Mouse (Mus musculus): ENCODE measurements at regions not wholly inside any gene's neighbourhood (a gene's known extent, or its start where the extent isn't known, plus 50 kb on each side); places are given as distances from the start of the nearest gene placed in this dataset.
"Not testable (repeated sequence)": the region's sequence is repeated elsewhere in the genome, so short reads cannot be mapped to it uniquely, and the experiment has no call there.

DNA sequence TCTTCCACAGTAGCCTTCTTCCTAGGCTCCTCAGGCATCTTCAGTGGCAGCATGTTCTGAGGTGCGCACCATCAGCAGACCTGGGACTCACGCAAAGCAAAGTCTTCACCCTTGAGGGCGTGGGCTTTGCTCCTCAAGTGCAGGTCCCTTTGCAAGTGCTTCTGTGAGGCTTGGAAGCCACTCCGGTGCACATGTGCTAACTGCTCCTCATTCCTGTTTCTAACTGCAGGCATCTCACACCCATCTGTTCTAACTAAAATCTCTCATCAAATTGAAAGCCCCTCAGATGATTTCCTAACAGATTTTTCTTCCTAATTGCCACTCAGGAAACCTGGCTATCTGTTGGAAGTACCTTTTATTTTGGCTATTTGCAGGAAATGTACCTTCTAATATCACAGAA lies 278.9 kb downstream of the Med10 start:
- 84% methylated on average over 4 of the region's 4 CpGs for WGBS
- H3K9me3 ChIP-seq (ENCODE audit: control insufficient read depth, low read depth, low read length): no peaks in the 10 kb centered on the region
- H3K27me3 ChIP-seq (ENCODE audit: control insufficient read depth, insufficient read depth, low read length): no peaks in the 10 kb centered on the region
- H3K4me2 ChIP-seq (replicated peaks; ENCODE audit: low read depth, low read length): no peak overlapping the region
- H3K4me3 ChIP-seq (ENCODE audit: low read depth, low read length): no peak overlapping the region
- H3K4me1 ChIP-seq (ENCODE audit: control insufficient read depth, insufficient read depth, low read length): no peaks in the 10 kb centered on the region
- H3K36me3 ChIP-seq (ENCODE audit: control insufficient read depth, insufficient read depth, low read length): no peaks in the 10 kb centered on the region
- H3K27ac ChIP-seq (ENCODE audit: low read length): no peak overlapping the region
- no peak overlapping the region for H3K9ac ChIP-seq (replicated peaks; ENCODE audit: low read depth, low read length)
- no peak for ATAC-seq (ENCODE audit: insufficient number of reproducible peaks, insufficient read depth, low FRiP score, low read depth)

DNA sequence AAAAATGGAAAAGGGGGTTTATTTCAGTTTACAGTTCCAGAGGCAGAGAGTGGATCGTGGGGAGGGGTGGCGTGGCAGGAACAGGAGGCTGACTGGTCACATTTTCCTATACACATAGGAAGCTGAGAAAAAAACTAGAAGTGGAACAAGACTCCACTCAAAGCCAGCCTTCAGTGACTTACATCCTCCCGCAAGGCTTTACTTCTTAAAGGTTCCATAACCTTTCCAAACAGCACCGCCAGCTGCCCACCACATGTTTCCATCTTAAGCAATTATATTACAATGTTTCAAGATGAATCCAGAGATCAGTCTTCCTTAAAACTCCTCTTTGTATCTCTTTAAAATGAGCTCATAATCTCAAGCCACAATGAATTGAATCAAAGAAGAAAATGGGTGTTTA lies 290.7 kb downstream of the Med10 start:
- no peaks in the 10 kb centered on the region for H3K4me1 ChIP-seq (ENCODE audit: control insufficient read depth, insufficient read depth, low read length)
- H3K9ac ChIP-seq (replicated peaks; ENCODE audit: low read depth, low read length): no peak overlapping the region
- H3K36me3 ChIP-seq (ENCODE audit: control insufficient read depth, insufficient read depth, low read length): no peaks in the 10 kb centered on the region
- H3K9me3 ChIP-seq (ENCODE audit: control insufficient read depth, low read depth, low read length): no peaks in the 10 kb centered on the region
- no peak overlapping the region for H3K4me2 ChIP-seq (replicated peaks; ENCODE audit: low read depth, low read length)
- no peak overlapping the region for H3K27ac ChIP-seq (ENCODE audit: low read length)
- WGBS: 52% methylated on average over 4 of the region's 4 CpGs
- no peak overlapping the region for H3K4me3 ChIP-seq (ENCODE audit: low read depth, low read length)
- no peaks in the 10 kb centered on the region for H3K27me3 ChIP-seq (ENCODE audit: control insufficient read depth, insufficient read depth, low read length)
- no peak for ATAC-seq (ENCODE audit: insufficient number of reproducible peaks, insufficient read depth, low FRiP score, low read depth)

GRCm38 (mm10) chr13:70093970-70094369 lies 291.8 kb downstream of the Med10 start:
- Histone ChIP-seq H3K4me1 (ENCODE audit: control insufficient read depth, insufficient read depth, low read length) (no peaks in the 10 kb centered on the region), H3K27me3 (ENCODE audit: control insufficient read depth, insufficient read depth, low read length) (no peaks in the 10 kb centered on the region)
- ATAC-seq (ENCODE audit: insufficient number of reproducible peaks, insufficient read depth, low FRiP score, low read depth): no peak

DNA sequence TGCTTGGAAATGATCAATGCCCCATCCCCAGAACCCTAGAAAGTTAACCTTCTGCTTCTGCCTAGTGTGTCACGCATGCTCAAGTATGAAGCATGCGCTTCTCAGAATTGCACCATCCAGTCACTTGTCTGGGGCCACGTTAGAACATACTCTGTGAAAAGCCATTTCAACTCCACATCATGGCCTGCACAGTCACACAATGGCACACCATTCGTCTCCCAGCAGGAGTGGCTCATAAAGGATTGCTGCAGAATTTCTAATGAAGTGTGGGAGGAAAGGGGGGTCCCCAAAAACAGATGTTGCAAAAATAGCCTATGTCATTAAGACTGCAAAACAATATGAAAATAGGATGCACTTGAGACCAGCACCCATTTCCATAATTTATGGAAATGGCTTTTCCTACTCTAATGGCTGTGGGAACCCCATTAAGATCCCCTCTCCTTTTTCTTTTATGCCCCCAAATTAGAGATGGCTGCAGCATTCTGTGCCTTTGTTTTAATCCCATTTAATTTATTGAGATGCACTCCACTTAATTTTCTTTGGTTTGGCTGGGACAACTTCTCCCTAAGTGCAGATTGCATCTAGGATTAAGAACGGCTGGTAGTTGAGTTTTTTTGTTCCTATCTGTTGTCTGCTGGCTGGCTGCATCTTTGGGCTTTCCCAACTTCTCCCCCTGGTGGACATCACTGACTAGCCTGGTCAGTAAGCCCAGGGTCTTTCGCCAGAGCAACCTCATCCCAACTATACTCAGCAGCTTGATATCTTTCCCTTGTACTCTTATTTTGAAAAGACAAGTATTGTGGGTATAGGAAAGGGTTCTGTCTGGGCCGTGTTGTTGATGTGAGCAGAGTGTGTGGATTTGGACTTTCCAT lies 294.5 kb downstream of the Med10 start:
- Histone ChIP-seq H3K36me3 (ENCODE audit: control insufficient read depth, insufficient read depth, low read length) (no peaks in the 10 kb centered on the region), H3K4me3 (ENCODE audit: low read depth, low read length) (no peak overlapping the region), H3K4me1 (ENCODE audit: control insufficient read depth, insufficient read depth, low read length) (no peaks in the 10 kb centered on the region)

More at GRCm38 (mm10) chr13:70093970-70094369, 291.8 kb downstream of the Med10 start:
- Histone ChIP-seq H3K9me3 (ENCODE audit: control insufficient read depth, low read depth, low read length) (no peaks in the 10 kb centered on the region), H3K36me3 (ENCODE audit: control insufficient read depth, insufficient read depth, low read length) (no peaks in the 10 kb centered on the region), H3K4me3 (ENCODE audit: low read depth, low read length) (no peak overlapping the region), H3K27ac (ENCODE audit: low read length) (no peak overlapping the region), H3K9ac (replicated peaks; ENCODE audit: low read depth, low read length) (no peak overlapping the region), H3K4me2 (replicated peaks; ENCODE audit: low read depth, low read length) (no peak overlapping the region)
- WGBS: 64% methylated on average over 2 of the region's 2 CpGs

DNA sequence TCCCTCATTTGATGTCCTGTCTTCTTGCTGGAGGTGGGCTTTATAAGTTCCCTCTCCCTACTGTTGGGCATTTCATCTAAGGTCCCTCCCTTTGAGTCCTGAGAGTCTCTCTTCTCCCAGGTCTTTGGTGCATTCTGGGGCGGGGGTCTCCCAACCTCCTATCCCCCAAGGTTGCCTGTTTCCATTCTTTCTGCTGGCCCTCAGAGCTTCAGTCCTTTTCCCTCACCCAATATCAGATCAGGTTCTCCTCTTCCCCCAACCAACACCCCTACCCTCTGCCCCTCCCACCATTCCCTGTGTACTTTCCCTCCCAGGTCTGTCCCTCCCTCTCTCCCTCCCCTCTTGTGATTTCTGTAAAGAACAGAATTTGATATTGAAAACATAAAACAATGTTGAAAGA lies 297.9 kb downstream of the Med10 start:
- H3K9ac ChIP-seq (replicated peaks; ENCODE audit: low read depth, low read length); H3K27me3 ChIP-seq (ENCODE audit: control insufficient read depth, insufficient read depth, low read length); H3K9me3 ChIP-seq (ENCODE audit: control insufficient read depth, low read depth, low read length); H3K4me2 ChIP-seq (replicated peaks; ENCODE audit: low read depth, low read length); H3K27ac ChIP-seq (ENCODE audit: low read length); H3K36me3 ChIP-seq (ENCODE audit: control insufficient read depth, insufficient read depth, low read length); H3K4me3 ChIP-seq (ENCODE audit: low read depth, low read length); H3K4me1 ChIP-seq (ENCODE audit: control insufficient read depth, insufficient read depth, low read length); ATAC-seq (ENCODE audit: insufficient number of reproducible peaks, insufficient read depth, low FRiP score, low read depth): not testable (repeated sequence)
- 73% methylated on average over 1 of the region's 1 CpGs for WGBS

More for the DNA sequence above, 294.5 kb downstream of the Med10 start:
- no peak for ATAC-seq (ENCODE audit: insufficient number of reproducible peaks, insufficient read depth, low FRiP score, low read depth)
- Histone ChIP-seq H3K27me3 (ENCODE audit: control insufficient read depth, insufficient read depth, low read length) (no peaks in the 10 kb centered on the region), H3K9me3 (ENCODE audit: control insufficient read depth, low read depth, low read length) (no peaks in the 10 kb centered on the region), H3K27ac (ENCODE audit: low read length) (no peak overlapping the region), H3K4me2 (replicated peaks; ENCODE audit: low read depth, low read length) (no peak overlapping the region), H3K9ac (replicated peaks; ENCODE audit: low read depth, low read length) (no peak overlapping the region)
- 70% methylated on average over 7 of the region's 7 CpGs for WGBS

DNA sequence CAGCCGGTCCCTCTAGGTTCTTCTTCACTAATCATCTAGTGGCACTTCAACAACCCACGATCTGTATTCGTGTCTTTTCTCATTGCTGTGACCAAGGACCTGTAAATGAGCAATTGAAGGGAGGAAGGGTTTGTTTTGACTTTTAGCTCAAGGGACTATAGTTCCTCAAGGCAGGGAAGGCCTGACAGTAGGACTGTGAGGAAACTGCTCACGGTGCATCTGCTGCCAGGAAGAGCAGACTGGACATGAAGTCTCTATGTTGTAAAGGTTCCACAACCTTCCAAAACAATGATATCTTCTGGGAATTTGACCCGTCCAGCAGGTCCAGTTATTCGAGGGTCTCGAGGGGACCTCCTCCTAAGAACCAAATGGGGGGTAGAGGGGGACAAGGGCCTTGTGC lies 300.8 kb downstream of the Med10 start:
- H3K9me3 ChIP-seq (ENCODE audit: control insufficient read depth, low read depth, low read length): no peaks in the 10 kb centered on the region
- H3K27me3 ChIP-seq (ENCODE audit: control insufficient read depth, insufficient read depth, low read length): no peaks in the 10 kb centered on the region
- no peaks in the 10 kb centered on the region for H3K4me1 ChIP-seq (ENCODE audit: control insufficient read depth, insufficient read depth, low read length)
- no peak overlapping the region for H3K9ac ChIP-seq (replicated peaks; ENCODE audit: low read depth, low read length)
- no peaks in the 10 kb centered on the region for H3K36me3 ChIP-seq (ENCODE audit: control insufficient read depth, insufficient read depth, low read length)
- no peak overlapping the region for H3K4me2 ChIP-seq (replicated peaks; ENCODE audit: low read depth, low read length)
- H3K4me3 ChIP-seq (ENCODE audit: low read depth, low read length): no peak overlapping the region
- no peak for ATAC-seq (ENCODE audit: insufficient number of reproducible peaks, insufficient read depth, low FRiP score, low read depth)
- WGBS: 86% methylated on average over 7 of the region's 7 CpGs
- H3K27ac ChIP-seq (ENCODE audit: low read length): no peak overlapping the region

DNA sequence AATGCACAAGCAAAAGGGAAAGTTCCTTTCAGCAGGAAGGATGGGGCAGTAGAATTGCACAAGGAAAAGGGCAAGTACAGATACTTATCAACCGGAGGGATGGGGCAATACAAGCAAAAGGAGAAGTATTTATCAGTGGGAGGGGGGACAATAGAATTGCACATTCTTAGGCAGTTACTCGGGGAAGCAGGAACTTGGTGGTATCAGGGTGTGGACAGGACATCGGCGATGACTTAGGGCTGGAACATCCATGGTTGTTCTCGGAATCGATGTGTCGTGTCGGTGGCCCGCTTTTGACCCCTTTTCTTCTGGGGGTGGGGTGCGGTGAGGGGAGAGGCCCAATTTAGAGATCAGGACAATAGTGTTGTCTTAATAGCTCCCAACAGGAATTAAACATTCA lies 301.3 kb downstream of the Med10 start:
- H3K9me3 ChIP-seq (ENCODE audit: control insufficient read depth, low read depth, low read length); H3K4me2 ChIP-seq (replicated peaks; ENCODE audit: low read depth, low read length); H3K36me3 ChIP-seq (ENCODE audit: control insufficient read depth, insufficient read depth, low read length); H3K9ac ChIP-seq (replicated peaks; ENCODE audit: low read depth, low read length); H3K4me1 ChIP-seq (ENCODE audit: control insufficient read depth, insufficient read depth, low read length); H3K4me3 ChIP-seq (ENCODE audit: low read depth, low read length); H3K27me3 ChIP-seq (ENCODE audit: control insufficient read depth, insufficient read depth, low read length); H3K27ac ChIP-seq (ENCODE audit: low read length); ATAC-seq (ENCODE audit: insufficient number of reproducible peaks, insufficient read depth, low FRiP score, low read depth): not testable (repeated sequence)
- WGBS: 89% methylated on average over 10 of the region's 10 CpGs

GRCm38 (mm10) chr13:70103903-70104302 lies 301.7 kb downstream of the Med10 start:
- Histone ChIP-seq H3K27ac (ENCODE audit: low read length) (no peak overlapping the region), H3K4me2 (replicated peaks; ENCODE audit: low read depth, low read length) (no peak overlapping the region), H3K9me3 (ENCODE audit: control insufficient read depth, low read depth, low read length) (no peaks in the 10 kb centered on the region), H3K4me3 (ENCODE audit: low read depth, low read length) (no peak overlapping the region), H3K4me1 (ENCODE audit: control insufficient read depth, insufficient read depth, low read length) (no peaks in the 10 kb centered on the region), H3K36me3 (ENCODE audit: control insufficient read depth, insufficient read depth, low read length) (no peaks in the 10 kb centered on the region), H3K27me3 (ENCODE audit: control insufficient read depth, insufficient read depth, low read length) (no peaks in the 10 kb centered on the region), H3K9ac (replicated peaks; ENCODE audit: low read depth, low read length) (no peak overlapping the region)
- 95% methylated on average over 4 of the region's 4 CpGs for WGBS
- no peak for ATAC-seq (ENCODE audit: insufficient number of reproducible peaks, insufficient read depth, low FRiP score, low read depth)

DNA sequence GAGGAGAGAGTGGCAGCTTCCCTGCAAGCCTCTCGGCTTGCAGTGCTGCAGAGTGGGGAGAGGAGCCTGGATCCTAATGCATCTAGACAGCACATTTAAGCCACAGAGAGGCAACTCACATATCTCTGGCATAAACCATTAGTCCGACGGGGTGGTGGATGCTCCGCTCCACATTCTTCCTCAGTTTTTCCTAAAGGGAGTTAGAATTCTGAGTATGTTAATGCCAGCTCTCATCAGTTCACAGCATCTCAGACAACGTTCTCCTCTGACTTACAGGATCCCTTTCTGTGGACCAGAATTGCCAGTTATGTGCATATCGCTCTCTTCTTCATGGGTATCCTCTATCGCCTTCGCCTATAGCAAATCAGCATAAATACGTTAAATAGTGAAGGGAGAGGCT lies 313.4 kb downstream of the Med10 start:
- Histone ChIP-seq H3K9me3 (ENCODE audit: control insufficient read depth, low read depth, low read length) (no peaks in the 10 kb centered on the region), H3K27me3 (ENCODE audit: control insufficient read depth, insufficient read depth, low read length) (no peaks in the 10 kb centered on the region), H3K4me2 (replicated peaks; ENCODE audit: low read depth, low read length) (no peak overlapping the region), H3K4me1 (ENCODE audit: control insufficient read depth, insufficient read depth, low read length) (no peaks in the 10 kb centered on the region), H3K9ac (replicated peaks; ENCODE audit: low read depth, low read length) (no peak overlapping the region), H3K36me3 (ENCODE audit: control insufficient read depth, insufficient read depth, low read length) (no peaks in the 10 kb centered on the region), H3K4me3 (ENCODE audit: low read depth, low read length) (no peak overlapping the region), H3K27ac (ENCODE audit: low read length) (no peak overlapping the region)
- WGBS: 92% methylated on average over 9 of the region's 9 CpGs
- ATAC-seq (ENCODE audit: insufficient number of reproducible peaks, insufficient read depth, low FRiP score, low read depth): no peak
